Mouse (Mus musculus): ENCODE results near the gene Crip1. TPM values are rescaled to one million over a fixed set of nuclear protein-coding genes. Genes with fewer than 3 reads are reported as not detected.

Gene Crip1
- polyA plus RNA-seq, 1 experiment from 2014 or later = 293 TPM

DNA sequence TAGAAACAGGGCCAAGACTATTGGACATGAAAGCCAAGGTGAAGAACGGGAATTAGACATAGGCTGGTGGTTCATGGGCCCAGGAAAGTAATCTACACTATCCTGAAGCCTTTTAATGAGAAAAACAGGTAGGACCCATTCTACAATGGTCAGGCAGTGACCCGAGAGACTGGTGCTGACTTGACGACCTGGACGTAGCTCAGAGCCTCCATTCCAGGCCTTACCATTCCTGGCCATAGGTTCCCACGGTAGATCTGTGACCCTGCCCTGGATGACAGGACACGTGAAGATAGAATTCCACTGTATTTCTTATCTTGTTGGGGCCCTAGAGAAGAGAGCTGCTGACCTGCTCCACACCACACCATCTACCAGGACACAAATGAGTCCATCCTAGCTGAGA is 7.8 kb upstream of the Crip1 start:
- 64% methylated on average over 6 of the region's 6 CpGs for WGBS
- peaks cover 45% of the 10 kb centered on the region for H3K4me1 ChIP-seq (ENCODE audit: insufficient read depth, low read length)
- H3K9me3 ChIP-seq (ENCODE audit: low read length) = no peaks in the 10 kb centered on the region
- H3K27me3 ChIP-seq (ENCODE audit: insufficient read depth, low read length) = no peaks in the 10 kb centered on the region
- ATAC-seq (ENCODE audit: low FRiP score, low TSS enrichment) = no peak
- H3K9ac ChIP-seq (replicated peaks; ENCODE audit: low read length) = 0 out of 2 replicates have a peak overlapping the region, but pooled peaks have one; percentile 9
- H3K4me2 ChIP-seq (replicated peaks; ENCODE audit: low read depth, low read length) = no peak overlapping the region
- H3K4me3 ChIP-seq (ENCODE audit: low read length) = no peak overlapping the region
- no peak overlapping the region; the same call in 1 of the 2 replicates for H3K27ac ChIP-seq (ENCODE audit: low read length)
- peaks cover 50% of the 10 kb centered on the region for H3K36me3 ChIP-seq (ENCODE audit: insufficient read depth, low read length)

DNA sequence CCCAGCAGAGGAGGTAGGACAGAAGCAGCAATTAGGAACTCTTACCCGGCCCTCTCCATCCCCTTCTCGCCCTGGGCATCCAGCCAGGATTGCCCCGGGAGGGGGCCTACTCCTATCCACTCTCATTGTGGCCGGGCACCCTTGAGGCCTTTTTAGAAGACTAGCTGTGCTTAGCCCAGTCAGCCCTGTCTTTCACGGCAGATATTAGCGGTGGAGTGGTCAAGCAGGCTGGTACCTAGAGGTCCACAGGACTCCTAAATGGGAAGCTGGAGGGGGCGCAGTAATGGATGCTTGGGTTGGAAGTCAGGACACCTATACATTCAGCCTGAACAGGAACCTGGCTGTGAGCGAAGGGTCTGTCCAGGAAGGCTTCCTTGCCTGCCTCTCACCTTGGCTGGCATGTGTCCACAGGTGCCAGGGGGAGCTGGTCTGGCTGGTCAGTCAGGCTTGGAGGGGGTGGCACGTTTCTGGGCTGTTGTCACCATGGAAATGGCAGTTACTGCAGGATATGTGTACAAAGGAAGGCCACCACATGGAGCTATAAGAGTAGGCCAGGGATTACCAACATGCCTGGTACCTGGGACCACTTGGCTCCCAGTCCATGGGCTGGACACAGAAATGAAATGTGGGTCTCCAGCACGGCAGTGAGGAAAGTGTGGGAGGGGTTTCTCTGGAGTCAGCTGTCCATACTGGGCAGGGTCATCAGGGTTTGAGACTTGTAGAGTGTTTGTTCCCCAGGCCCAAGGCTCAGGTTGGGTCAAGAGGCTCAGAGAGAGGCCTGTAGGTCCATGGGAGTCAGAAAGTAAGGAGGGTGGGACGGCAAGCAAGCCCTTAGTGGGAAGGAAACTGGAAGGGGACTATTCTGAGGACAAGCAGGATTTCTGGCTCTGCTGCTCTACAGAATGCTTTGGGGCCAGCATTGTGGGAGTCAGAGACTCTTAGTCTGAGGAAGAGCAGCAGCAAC is 6.9 kb upstream of the Crip1 start:
- ATAC-seq (ENCODE audit: low FRiP score, low TSS enrichment) = 0 out of 2 replicates have a peak, but pooled peaks have one; percentile 0
- Histone ChIP-seq H3K27me3 (ENCODE audit: insufficient read depth, low read length) (no peaks in the 10 kb centered on the region), H3K9ac (replicated peaks; ENCODE audit: low read length) (peak overlapping the region; percentile 78), H3K27ac (ENCODE audit: low read length) (peak overlapping the region; percentile 57), H3K36me3 (ENCODE audit: insufficient read depth, low read length) (peaks cover 49% of the 10 kb centered on the region), H3K9me3 (ENCODE audit: low read length) (no peaks in the 10 kb centered on the region), H3K4me2 (replicated peaks; ENCODE audit: low read depth, low read length) (peak overlapping the region; percentile 78), H3K4me1 (ENCODE audit: insufficient read depth, low read length) (peaks cover 52% of the 10 kb centered on the region), H3K4me3 (ENCODE audit: low read length) (peak overlapping the region; percentile 71)
- 42% methylated on average over 11 of the region's 11 CpGs for whole genome bisulfite sequencing

DNA sequence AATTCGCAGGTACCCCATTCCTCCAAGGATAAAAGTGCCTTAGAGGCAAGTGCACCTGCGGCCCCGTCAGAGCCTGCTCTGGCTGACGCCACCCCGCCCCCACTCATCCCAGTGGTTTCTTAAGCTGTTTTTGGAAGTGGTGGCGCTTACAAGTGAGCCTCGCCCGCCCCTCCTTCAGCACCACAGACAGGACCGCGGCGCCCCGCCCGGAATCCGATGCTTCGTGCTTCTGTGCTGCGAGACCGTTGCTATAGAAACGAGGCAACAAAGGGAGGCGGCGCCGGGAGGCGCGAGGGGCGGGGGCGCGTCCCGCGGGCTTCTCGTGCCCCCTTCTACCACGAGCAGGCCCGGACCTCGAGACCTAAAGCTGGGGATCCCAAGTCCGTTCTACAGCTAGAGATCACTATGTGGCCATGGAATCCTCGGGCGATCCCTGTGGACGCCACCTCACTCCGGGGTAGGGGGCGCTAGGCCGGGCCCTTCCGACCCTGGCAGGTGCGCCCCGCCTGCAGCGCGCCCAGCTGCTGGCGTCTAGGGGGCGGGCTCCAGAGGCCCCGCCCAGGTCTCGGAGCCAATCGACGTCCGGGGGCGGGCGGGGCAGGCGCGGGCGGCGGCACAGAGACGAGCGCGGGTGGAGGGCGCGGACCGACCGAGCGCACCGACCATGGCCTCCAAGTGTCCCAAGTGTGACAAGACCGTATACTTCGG is 6.1 kb upstream of the Crip1 start, which contains the start of gene Crip2:
Gene Crip2, plus strand, starts transcription at position 329 of the 708 bp plus-strand sequence.
- Histone ChIP-seq H3K27me3 (ENCODE audit: insufficient read depth, low read length) (no peaks in the 10 kb centered on the region), H3K36me3 (ENCODE audit: insufficient read depth, low read length) (peaks cover 49% of the 10 kb centered on the region)

DNA sequence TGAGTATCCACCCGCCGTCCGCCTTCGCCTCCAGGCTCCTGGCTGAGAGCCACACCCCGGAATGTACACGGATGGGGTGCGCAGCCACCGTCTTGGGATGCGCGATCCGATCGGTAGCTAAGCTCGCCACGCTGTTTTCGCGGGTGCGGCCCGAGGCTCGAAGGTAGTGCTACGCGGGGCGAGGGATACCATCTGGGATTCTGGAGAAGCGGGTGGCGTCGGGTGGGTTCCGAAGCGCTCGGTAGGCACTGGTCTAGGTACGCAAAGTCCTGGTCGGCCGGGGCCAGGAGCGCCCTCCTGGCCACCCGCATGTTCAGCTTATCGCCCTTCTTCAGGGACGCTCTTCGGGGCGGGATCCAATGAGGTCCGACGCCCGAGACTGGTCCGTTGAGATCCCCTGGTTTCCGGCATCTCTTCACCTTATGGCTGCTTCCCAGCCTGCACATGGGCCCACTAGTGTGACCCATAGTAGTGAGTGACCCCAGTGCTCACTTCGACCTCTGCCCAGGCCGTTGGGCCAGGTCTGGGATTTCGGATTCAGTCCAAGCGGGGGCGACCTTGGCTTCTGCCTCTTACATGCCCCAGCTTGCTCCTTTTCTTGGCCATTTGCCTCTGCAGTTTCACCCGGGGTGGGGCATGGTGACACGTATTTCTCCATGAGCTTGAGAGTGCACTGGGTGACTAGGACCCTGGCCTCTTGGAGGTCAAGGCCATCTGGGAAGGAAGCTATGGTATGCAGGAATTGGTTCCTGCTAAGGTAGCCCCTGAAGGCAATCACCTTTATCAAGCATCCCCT is 5.3 kb upstream of the Crip1 start:
- H3K4me1 ChIP-seq (ENCODE audit: insufficient read depth, low read length) = peaks cover 59% of the 10 kb centered on the region
- peaks cover 42% of the 10 kb centered on the region for H3K36me3 ChIP-seq (ENCODE audit: insufficient read depth, low read length)
- peak overlapping the region; percentile 71 for H3K4me3 ChIP-seq (ENCODE audit: low read length)
- peak overlapping the region; percentile 78 for H3K4me2 ChIP-seq (replicated peaks; ENCODE audit: low read depth, low read length)
- peak overlapping the region; percentile 78 for H3K9ac ChIP-seq (replicated peaks; ENCODE audit: low read length)
- H3K27me3 ChIP-seq (ENCODE audit: insufficient read depth, low read length) = no peaks in the 10 kb centered on the region
- ATAC-seq (ENCODE audit: low FRiP score, low TSS enrichment) = peak; percentile 0; the same call in 1 of the 2 replicates
- H3K9me3 ChIP-seq (ENCODE audit: low read length) = no peaks in the 10 kb centered on the region
- H3K27ac ChIP-seq (ENCODE audit: low read length) = peak overlapping the region; percentile 82
- WGBS = 2% methylated on average over 48 of the region's 49 CpGs

More for the DNA sequence above, 6.1 kb upstream of the Crip1 start, which contains the start of gene Crip2:
- Histone ChIP-seq H3K27ac (ENCODE audit: low read length) (peak within 1 kb of the TSS; percentile 82), H3K4me2 (replicated peaks; ENCODE audit: low read depth, low read length) (peak within 1 kb of the TSS; percentile 78), H3K9ac (replicated peaks; ENCODE audit: low read length) (peak within 1 kb of the TSS; percentile 78), H3K9me3 (ENCODE audit: low read length) (no peaks in the 10 kb centered on the region), H3K4me3 (ENCODE audit: low read length) (peak within 1 kb of the TSS; percentile 71), H3K4me1 (ENCODE audit: insufficient read depth, low read length) (peaks cover 55% of the 10 kb centered on the region)
- peak; percentile 72 for ATAC-seq (ENCODE audit: low FRiP score, low TSS enrichment)
- under 1% methylated on average over 68 of the region's 68 CpGs for whole genome bisulfite sequencing

DNA sequence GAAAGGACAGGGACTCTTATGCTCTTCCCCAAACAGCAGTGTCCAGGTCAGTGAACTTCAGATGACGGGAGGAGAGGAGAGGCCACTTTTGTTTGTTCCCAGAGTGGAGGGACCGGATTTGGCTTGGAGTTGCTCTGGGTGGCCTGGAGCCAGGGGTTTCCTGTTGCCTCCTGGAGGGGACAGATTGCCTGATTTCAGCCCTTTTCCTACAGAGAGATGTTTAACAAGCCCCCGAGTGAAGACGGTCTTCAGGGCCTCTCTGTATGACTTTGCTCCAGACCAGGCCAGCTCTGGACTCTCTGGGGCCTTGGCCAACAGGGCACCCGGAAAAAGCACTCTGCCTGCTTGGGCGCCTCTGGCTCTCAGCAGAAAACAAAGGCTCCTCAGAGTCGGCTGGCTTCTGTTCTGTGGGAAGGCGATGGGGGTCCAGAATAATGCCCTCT is 4.6 kb upstream of the Crip1 start:
- Histone ChIP-seq H3K9ac (replicated peaks; ENCODE audit: low read length) (peak overlapping the region; percentile 78), H3K36me3 (ENCODE audit: insufficient read depth, low read length) (peaks cover 35% of the 10 kb centered on the region), H3K4me1 (ENCODE audit: insufficient read depth, low read length) (peaks cover 66% of the 10 kb centered on the region), H3K27ac (ENCODE audit: low read length) (peak overlapping the region; percentile 82), H3K4me2 (replicated peaks; ENCODE audit: low read depth, low read length) (peak overlapping the region; percentile 78), H3K9me3 (ENCODE audit: low read length) (no peaks in the 10 kb centered on the region), H3K27me3 (ENCODE audit: insufficient read depth, low read length) (no peaks in the 10 kb centered on the region), H3K4me3 (ENCODE audit: low read length) (peak overlapping the region; percentile 71)
- 45% methylated on average over 8 of the region's 8 CpGs for WGBS
- no peak for ATAC-seq (ENCODE audit: low FRiP score, low TSS enrichment)

DNA sequence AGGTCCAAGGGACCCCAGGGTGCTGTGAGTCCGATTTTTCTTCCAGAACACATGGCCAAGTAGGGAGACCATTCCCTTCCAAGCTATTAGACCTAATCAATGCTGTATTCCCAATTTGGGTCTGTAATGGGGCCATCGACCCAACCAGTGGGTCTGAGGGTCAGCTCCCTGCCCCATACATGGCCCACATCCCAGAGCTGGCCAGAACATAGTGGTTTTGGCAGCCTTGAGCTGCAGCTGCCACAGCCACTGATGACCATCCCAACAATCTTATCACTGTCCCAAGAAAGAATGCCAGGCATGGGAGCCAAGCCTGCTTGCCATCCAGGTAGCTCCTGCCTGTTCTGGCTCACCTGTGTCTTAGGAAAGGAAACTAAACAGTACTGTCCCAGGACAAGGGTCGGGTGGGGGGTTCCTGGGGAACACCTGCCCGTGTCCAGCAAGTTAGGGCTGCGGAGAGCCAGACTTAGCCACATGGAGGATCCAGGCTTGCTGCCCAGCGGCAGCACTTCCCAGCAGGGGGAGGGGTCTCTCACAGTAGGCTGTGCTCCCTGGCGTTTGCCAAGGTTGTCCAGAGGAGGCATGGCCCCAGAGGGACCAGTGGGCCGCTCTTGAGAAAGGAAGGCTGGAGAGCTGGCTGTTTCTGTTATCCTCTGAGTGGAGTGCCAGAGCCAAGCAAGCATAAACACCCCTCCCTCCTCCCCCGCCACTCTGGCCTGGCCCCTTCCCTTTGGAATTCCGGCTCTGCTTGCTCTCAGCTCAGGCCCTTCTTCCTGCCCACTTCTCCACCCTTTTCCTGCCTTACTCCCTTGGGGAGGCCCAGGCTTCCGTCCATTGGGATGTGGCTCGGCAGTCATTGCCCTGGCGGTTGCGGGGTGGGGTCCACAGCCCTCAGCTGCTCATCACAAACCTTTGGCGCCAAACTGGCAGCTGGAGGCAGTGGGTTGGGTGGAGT is 3.8 kb upstream of the Crip1 start:
- ATAC-seq (ENCODE audit: low FRiP score, low TSS enrichment) = peak; percentile 50
- H3K4me1 ChIP-seq (ENCODE audit: insufficient read depth, low read length) = peaks cover 74% of the 10 kb centered on the region

DNA sequence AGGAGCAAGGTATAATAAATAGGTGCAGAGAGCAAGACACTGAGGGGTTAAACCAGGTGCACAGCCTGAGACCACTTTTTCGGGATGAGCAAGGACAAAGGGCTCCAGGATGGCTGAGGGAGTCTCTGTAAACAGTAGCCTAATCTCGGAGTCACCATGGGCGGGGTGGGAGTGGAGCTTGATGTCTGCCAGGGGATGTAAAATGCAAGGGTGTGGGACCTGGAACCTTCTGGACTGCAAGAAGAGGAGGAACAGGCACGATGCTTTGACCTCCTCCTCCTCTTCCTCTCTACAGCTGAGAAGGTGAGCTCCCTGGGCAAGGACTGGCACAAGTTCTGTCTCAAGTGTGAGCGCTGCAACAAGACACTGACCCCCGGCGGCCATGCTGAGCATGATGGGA is 3.0 kb upstream of the Crip1 start:
- no peak for ATAC-seq (ENCODE audit: low FRiP score, low TSS enrichment)
- Histone ChIP-seq H3K27ac (ENCODE audit: low read length) (peak overlapping the region; percentile 82), H3K36me3 (ENCODE audit: insufficient read depth, low read length) (peaks cover 20% of the 10 kb centered on the region), H3K9ac (replicated peaks; ENCODE audit: low read length) (peak overlapping the region; percentile 59), H3K4me3 (ENCODE audit: low read length) (peak overlapping the region; percentile 71), H3K9me3 (ENCODE audit: low read length) (no peaks in the 10 kb centered on the region), H3K27me3 (ENCODE audit: insufficient read depth, low read length) (no peaks in the 10 kb centered on the region), H3K4me2 (replicated peaks; ENCODE audit: low read depth, low read length) (peak overlapping the region; percentile 78), H3K4me1 (ENCODE audit: insufficient read depth, low read length) (peaks cover 81% of the 10 kb centered on the region)
- 51% methylated on average over 7 of the region's 7 CpGs for WGBS

More for the DNA sequence above, 3.8 kb upstream of the Crip1 start:
- H3K9ac ChIP-seq (replicated peaks; ENCODE audit: low read length) = peak overlapping the region; percentile 78
- 16% methylated on average over 15 of the region's 15 CpGs for WGBS
- no peaks in the 10 kb centered on the region for H3K27me3 ChIP-seq (ENCODE audit: insufficient read depth, low read length)
- peaks cover 27% of the 10 kb centered on the region for H3K36me3 ChIP-seq (ENCODE audit: insufficient read depth, low read length)
- H3K9me3 ChIP-seq (ENCODE audit: low read length) = no peaks in the 10 kb centered on the region
- H3K4me2 ChIP-seq (replicated peaks; ENCODE audit: low read depth, low read length) = peak overlapping the region; percentile 78
- peak overlapping the region; percentile 71 for H3K4me3 ChIP-seq (ENCODE audit: low read length)
- peak overlapping the region; percentile 82 for H3K27ac ChIP-seq (ENCODE audit: low read length)

DNA sequence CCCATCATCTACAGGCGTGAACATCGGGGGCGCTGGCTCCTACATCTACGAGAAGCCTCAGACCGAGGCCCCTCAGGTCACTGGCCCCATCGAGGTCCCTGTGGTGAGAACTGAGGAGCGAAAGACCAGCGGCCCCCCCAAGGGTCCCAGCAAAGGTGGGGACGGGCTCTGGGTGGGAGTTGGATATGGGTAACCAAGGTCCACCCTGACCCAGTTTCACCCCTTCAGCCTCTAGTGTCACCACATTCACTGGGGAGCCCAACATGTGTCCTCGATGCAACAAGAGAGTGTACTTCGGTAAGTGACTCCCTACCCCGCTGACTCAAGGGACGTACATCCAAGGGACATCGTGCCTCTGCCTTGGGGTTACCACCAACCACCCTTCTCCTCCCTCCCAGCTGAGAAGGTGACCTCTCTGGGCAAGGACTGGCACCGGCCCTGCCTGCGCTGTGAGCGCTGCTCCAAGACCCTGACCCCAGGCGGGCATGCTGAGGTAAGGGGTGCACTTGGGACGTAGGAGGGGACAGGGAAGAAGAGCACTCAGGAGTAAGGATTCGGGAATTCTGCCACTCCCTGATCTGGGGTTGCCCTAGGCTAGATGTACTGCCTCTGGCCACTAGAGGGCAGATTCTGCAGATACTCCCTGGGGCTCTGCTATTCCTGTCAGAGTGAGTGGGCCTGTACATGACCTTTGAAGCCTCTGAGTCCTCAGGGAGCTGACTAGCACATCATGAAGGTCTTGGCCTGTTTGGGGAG is 1.9 kb upstream of the Crip1 start:
- Histone ChIP-seq H3K27ac (ENCODE audit: low read length) (no peak overlapping the region), H3K4me2 (replicated peaks; ENCODE audit: low read depth, low read length) (no peak overlapping the region), H3K9ac (replicated peaks; ENCODE audit: low read length) (0 out of 2 replicates have a peak overlapping the region, but pooled peaks have one; percentile 22), H3K9me3 (ENCODE audit: low read length) (no peaks in the 10 kb centered on the region), H3K4me3 (ENCODE audit: low read length) (no peak overlapping the region), H3K36me3 (ENCODE audit: insufficient read depth, low read length) (peaks cover 18% of the 10 kb centered on the region), H3K4me1 (ENCODE audit: insufficient read depth, low read length) (peaks cover 82% of the 10 kb centered on the region), H3K27me3 (ENCODE audit: insufficient read depth, low read length) (no peaks in the 10 kb centered on the region)
- 76% methylated on average over 20 of the region's 20 CpGs for WGBS
- ATAC-seq (ENCODE audit: low FRiP score, low TSS enrichment) = no peak
